Mouse (Mus musculus): ENCODE measurements around the gene Cdk8.

Cdk8 gene

GRCm38 (mm10) chr5:146234336-146234735, 3.3 kb downstream of the Cdk8 start:
- DNase-seq: no peak

GRCm38 (mm10) chr5:146238274-146238673, 7.2 kb downstream of the Cdk8 start:
- no peak for DNase-seq

GRCm38 (mm10) chr5:146240771-146241170, 9.7 kb downstream of the Cdk8 start:
- no peak for DNase-seq

- no peak for DNase-seq
Observed at GRCm38 (mm10) chr5:146241202-146241601, 10.2 kb downstream of the Cdk8 start.

GRCm38 (mm10) chr5:146245193-146245592, 14.2 kb downstream of the Cdk8 start:
- no peak for DNase-seq

GRCm38 (mm10) chr5:146245646-146246370, 14.8 kb downstream of the Cdk8 start:
- DNase-seq: no peak

GRCm38 (mm10) chr5:146246386-146246785, 15.4 kb downstream of the Cdk8 start:
- no peak for DNase-seq

- DNase-seq: no peak
Observed at GRCm38 (mm10) chr5:146247709-146248108, 16.7 kb downstream of the Cdk8 start.

- no peak for DNase-seq
Observed at GRCm38 (mm10) chr5:146248746-146249145, 17.7 kb downstream of the Cdk8 start.

- DNase-seq: no peak
Observed at GRCm38 (mm10) chr5:146250369-146251075, 19.5 kb downstream of the Cdk8 start.

- DNase-seq: no peak
Observed at GRCm38 (mm10) chr5:146251663-146252429, 20.8 kb downstream of the Cdk8 start.

- no peak for DNase-seq
Observed at GRCm38 (mm10) chr5:146253644-146254043, 22.6 kb downstream of the Cdk8 start.

GRCm38 (mm10) chr5:146260003-146260402, 29.0 kb downstream of the Cdk8 start:
- no peak for DNase-seq

GRCm38 (mm10) chr5:146265934-146266591, 35.0 kb downstream of the Cdk8 start:
- no peak for DNase-seq

GRCm38 (mm10) chr5:146267776-146268175, 36.7 kb downstream of the Cdk8 start:
- no peak for DNase-seq

GRCm38 (mm10) chr5:146270593-146270992, 39.6 kb downstream of the Cdk8 start:
- DNase-seq: no peak

GRCm38 (mm10) chr5:146271662-146272061, 40.6 kb downstream of the Cdk8 start:
- DNase-seq: no peak

- DNase-seq: no peak
Observed at GRCm38 (mm10) chr5:146273096-146273495, 42.1 kb downstream of the Cdk8 start.

GRCm38 (mm10) chr5:146274420-146275045, 43.5 kb downstream of the Cdk8 start:
- no peak for DNase-seq

- no peak for DNase-seq
Observed at GRCm38 (mm10) chr5:146277513-146277912, 46.5 kb downstream of the Cdk8 start.

GRCm38 (mm10) chr5:146280012-146280411, 49.0 kb downstream of the Cdk8 start:
- no peak for DNase-seq

- DNase-seq: no peak
Observed at GRCm38 (mm10) chr5:146281241-146281818, 50.3 kb downstream of the Cdk8 start.

All from right cerebral cortex, postnatal 25 days (tissue).